Mouse (Mus musculus) ES-E14 (cell line): ENCODE measurements around the gene Atg4a-ps.

ENCODE experiments used
- CHD2 ChIP-seq: IDR thresholded peaks from 2 replicates; pipeline ENCODE4 v1.6.1; 2014; ENCODE audit warnings: mild to moderate bottlenecking, low read depth, low read length, inconsistent platforms
- HCFC1 ChIP-seq: IDR thresholded peaks from 2 replicates; pipeline ENCODE4 v1.6.1; 2012; ENCODE audit warnings: low read length, inconsistent platforms, borderline replicate concordance; ENCODE audit not compliant: insufficient read depth
- MAFK ChIP-seq: IDR thresholded peaks from 2 replicates; pipeline ENCODE4 v1.6.1; 2014; ENCODE audit warnings: mild to moderate bottlenecking, low read depth, low read length, inconsistent platforms; ENCODE audit not compliant: insufficient read depth
- ZC3H11A ChIP-seq: IDR thresholded peaks from 2 replicates; pipeline ENCODE4 v1.6.1; 2012; ENCODE audit warnings: low read depth, mild to moderate bottlenecking, inconsistent platforms, low read length, borderline replicate concordance
- ZNF384 ChIP-seq: IDR thresholded peaks from 2 replicates; pipeline ENCODE4 v1.6.1; 2012; ENCODE audit warnings: low read depth, low read length, inconsistent platforms

DNA sequence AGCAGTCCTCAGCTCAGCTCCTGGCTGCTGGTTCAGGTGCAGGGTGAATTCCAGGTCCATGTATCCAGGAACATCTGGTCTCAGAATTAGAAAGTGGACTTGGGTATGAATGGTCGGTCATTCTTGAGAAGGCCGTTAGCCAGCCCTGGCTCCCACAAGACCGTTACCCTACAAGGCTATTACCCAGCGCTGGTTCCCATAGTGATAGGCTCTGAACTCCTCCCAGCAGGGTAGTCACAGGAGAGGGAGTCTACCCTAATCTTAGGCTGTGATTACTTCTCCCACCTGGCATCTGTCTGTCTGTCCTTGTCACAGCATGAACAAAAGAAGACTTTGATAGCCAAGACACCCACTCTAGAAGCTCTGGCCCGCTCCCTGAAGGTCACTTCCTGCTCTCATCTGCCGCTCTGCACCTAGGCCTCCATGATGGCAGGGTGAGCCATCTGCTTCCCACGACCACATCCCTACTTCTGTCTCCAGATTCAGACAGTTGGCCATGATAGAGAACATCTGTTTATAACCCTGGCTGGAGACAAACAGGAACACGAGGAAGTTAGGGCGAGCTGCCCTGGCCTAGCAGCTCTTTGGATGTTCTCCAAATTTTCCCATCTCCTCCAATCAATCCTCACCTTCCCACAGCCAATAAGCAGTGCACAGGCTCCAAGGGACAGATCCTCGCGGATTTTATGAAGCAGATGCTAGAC is 1.4 kb upstream of the Atg4a-ps start:
- TF ChIP-seq MAFK (no peak), ZC3H11A (no peak), CHD2 (no peak), HCFC1 (no peak), ZNF384 (no peak)
